Mouse (Mus musculus) heart, adult 2 months (tissue): ENCODE measurements around the gene Dis3l2.

Experiments
- CTCF ChIP-seq: fragments of 200-600 bp; IDR thresholded peaks from 2 replicates; pipeline ENCODE4 v1.8.1; 2022; ENCODE audit warnings: antibody characterized with exemption, mild to moderate bottlenecking, moderate library complexity
- POLR2A ChIP-seq: fragments of 200-500 bp; IDR thresholded peaks from 2 replicates; pipeline ENCODE4 v1.6.1; 2011; ENCODE audit warnings: mild to moderate bottlenecking, low read depth, low read length, control low read depth; ENCODE audit not compliant: insufficient read depth

DNA sequence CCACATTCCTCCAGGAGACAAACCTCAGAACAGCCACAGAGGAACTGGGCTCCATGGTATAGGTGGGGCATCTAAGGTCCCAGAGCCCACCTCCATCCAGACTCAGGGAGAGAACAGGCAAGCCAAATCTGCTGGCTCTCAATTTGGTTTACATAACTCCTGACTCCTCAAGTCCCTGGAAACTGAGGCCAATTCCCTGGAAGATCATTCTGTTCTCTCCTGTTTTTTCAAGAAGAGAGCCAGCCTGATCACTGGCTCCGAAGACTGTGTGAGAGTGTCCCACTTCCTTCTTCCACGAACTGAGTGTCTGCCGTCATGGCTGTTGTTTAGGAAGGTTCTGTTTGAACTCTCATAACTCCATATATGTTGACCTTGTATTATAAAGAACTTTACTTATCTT lies 305.5 kb downstream of the Dis3l2 start:
- TF ChIP-seq POLR2A (no peak), CTCF (no peak)
